Mouse (Mus musculus) hindbrain, embryonic 15.5 days (tissue): ENCODE data around the gene Gm28230. TPM values are rescaled to one million over a fixed set of nuclear protein-coding genes. Genes with fewer than 3 reads are reported as not detected.
A peak's percentile ranks its signal among the peaks of the same experiment; 100 is the strongest.

Source experiments
- ATAC-seq: fragments of 200-750 bp; cut with Nextera tagmentation; 2 replicates; pipeline ENCODE4 v1.8.0; 2017; ENCODE audit warnings: low read depth, moderate number of reproducible peaks, moderate TSS enrichment; ENCODE audit not compliant: low FRiP score
- H3K27ac ChIP-seq: fragments of 300-500 bp; sonication (generic); replicated peaks from 2 replicates; pipeline ENCODE4 v1.5.1; 2015; ENCODE audit warnings: mild to moderate bottlenecking, inconsistent platforms
- H3K27me3 ChIP-seq: fragments of 300-500 bp; sonication (generic); 2 replicates; pipeline ENCODE4 v1.6.1; 2015; ENCODE audit warnings: control low read depth, inconsistent platforms
- H3K36me3 ChIP-seq: fragments of 300-500 bp; sonication (generic); 2 replicates; pipeline ENCODE4 v1.6.1; 2015; ENCODE audit warnings: control low read depth, inconsistent platforms
- H3K4me1 ChIP-seq: fragments of 300-500 bp; sonication (generic); replicated peaks from 2 replicates; pipeline ENCODE4 v1.6.1; 2015; ENCODE audit warnings: control low read depth, inconsistent platforms
- H3K4me2 ChIP-seq: fragments of 300-500 bp; sonication (generic); 2 replicates; pipeline ENCODE4 v1.6.1; 2015; ENCODE audit warnings: moderate library complexity, mild to moderate bottlenecking, inconsistent platforms
- H3K4me3 ChIP-seq: fragments of 300-500 bp; sonication (generic); 2 replicates; pipeline ENCODE4 v1.5.1; 2015; ENCODE audit warnings: mild to moderate bottlenecking, inconsistent platforms
- H3K9ac ChIP-seq: fragments of 300-500 bp; sonication (generic); 2 replicates; pipeline ENCODE4 v1.6.1; 2015; ENCODE audit warnings: inconsistent platforms
- H3K9me3 ChIP-seq: fragments of 300-500 bp; sonication (generic); 2 replicates; pipeline ENCODE4 v1.6.1; 2016; ENCODE audit warnings: control low read depth, inconsistent platforms
- WGBS: fragments of 180-500 bp; shearing (Covaris S2); methylation state at CpG from one replicate; pipeline ENCODE4 v1.1.7; 2015; 5-methylcytosine and 5-hydroxymethylcytosine counted together
- polyA plus RNA-seq: library from polyadenylated mRNA; unstranded; fragments of >200 nt; fragmentation: Nextera tagmentation; extraction: Ambion mirVana; gene quantifications from 2 replicates; pipeline ENCODE4 v1.2.1, GENCODE M21; 2015

Gm28230 gene
- polyA plus RNA-seq, 1 experiment from 2014 or later, result 1.6 TPM

DNA sequence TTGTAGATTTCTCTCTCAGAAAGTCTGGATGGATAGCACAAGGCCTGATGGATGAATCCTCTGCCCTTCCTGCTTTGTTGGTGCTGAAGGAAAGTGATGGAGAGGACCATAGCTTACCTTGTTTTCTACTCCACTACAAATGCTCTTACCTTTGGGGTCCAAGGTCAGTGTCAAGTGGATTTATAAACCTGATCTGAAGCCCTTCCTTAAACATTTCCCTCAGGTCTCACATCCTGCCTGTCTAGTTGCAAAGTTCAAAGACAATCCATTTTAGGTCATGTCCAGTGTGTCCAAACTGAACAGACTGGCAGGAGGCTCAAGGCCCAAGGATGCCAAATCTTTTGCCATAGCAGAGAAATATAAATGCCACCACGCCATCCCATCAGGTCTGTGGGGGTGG lies 25.3 kb downstream of the Gm28230 start:
- peaks cover 37% of the 10 kb centered on the region for H3K27me3 ChIP-seq
- H3K27ac ChIP-seq, result 0 out of 2 replicates have a peak overlapping the region, but pooled peaks have one; percentile 30
- H3K4me3 ChIP-seq, result no peak overlapping the region
- no peaks in the 10 kb centered on the region for H3K9me3 ChIP-seq
- no peak overlapping the region for H3K9ac ChIP-seq
- H3K4me2 ChIP-seq, result no peak overlapping the region
- H3K36me3 ChIP-seq, result no peaks in the 10 kb centered on the region
- peaks cover 25% of the 10 kb centered on the region for H3K4me1 ChIP-seq
- WGBS, result 67% methylated on average over 1 of the region's 1 CpGs
- ATAC-seq, result no peak

DNA sequence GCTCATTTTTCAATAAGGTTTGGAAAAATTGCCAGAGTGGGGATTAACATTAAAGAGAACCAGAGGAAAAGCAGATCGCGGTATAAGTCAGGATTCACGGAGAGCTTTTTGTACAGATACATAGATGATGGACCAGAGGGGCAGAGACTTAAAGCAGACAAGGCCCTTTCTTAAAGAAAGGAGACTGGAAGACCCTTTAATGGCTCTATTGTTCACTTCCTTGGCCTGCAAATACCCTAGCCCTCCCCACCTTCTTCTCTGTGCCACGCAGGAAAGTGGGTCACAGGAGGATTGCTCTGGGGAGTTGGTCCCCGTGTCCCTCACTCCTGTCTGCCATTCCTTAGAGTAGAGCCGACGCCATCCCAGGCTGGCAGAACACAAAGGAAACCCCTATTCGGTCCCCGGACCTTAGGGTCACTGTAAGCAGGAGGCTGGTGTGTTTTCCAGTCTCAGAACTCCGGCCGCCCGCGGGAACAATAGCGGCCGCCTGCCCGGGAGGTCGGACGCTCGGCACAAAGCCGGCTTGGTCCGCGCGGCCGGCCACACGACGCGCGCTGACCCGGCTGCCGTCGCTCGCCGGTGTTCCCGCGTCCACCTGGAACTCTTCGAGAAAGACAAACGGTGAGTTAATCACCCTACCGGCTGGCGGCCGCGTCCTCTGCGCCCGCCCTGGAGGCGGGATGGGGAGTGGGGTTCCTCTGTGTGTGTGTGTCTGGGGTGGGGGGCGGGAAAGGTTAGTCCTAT lies 26.1 kb downstream of the Gm28230 start:
- peak; percentile 42; the same call in 1 of the 2 replicates for ATAC-seq
- peak overlapping the region; percentile 51 for H3K4me2 ChIP-seq
- peaks cover 25% of the 10 kb centered on the region for H3K4me1 ChIP-seq
- H3K4me3 ChIP-seq, result peak overlapping the region; percentile 30
- no peaks in the 10 kb centered on the region for H3K9me3 ChIP-seq
- H3K9ac ChIP-seq, result peak overlapping the region; percentile 22
- H3K36me3 ChIP-seq, result no peaks in the 10 kb centered on the region
- H3K27ac ChIP-seq, result 0 out of 2 replicates have a peak overlapping the region, but pooled peaks have one; percentile 30
- 2% methylated on average over 45 of the region's 45 CpGs for WGBS
- peaks cover 42% of the 10 kb centered on the region for H3K27me3 ChIP-seq

DNA sequence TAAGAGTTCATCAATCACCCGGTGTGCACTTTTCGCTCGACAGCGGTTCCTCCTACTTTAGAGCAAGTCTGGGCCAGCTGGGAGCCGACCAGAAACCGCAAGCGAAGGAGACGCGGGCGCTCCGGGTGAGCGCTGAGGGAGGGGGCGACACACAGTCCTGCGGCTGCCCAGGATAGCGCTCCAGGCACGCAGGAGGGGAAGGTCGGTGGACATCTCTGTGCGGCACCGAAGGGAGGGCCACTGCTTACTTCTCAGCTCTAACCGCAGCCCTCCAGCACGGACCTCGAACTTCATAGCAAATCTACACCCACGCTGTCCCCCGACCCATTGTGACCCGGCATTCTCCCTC lies 26.6 kb downstream of the Gm28230 start:
- Histone ChIP-seq H3K36me3 (no peaks in the 10 kb centered on the region), H3K27ac (peak overlapping the region; percentile 23; the same call in 1 of the 2 replicates), H3K9ac (peak overlapping the region; percentile 22), H3K4me1 (peaks cover 25% of the 10 kb centered on the region), H3K4me2 (peak overlapping the region; percentile 51), H3K27me3 (peaks cover 47% of the 10 kb centered on the region), H3K4me3 (peak overlapping the region; percentile 30), H3K9me3 (no peaks in the 10 kb centered on the region)
- peak; percentile 9; the same call in 1 of the 2 replicates for ATAC-seq
- under 1% methylated on average over 25 of the region's 25 CpGs for WGBS

DNA sequence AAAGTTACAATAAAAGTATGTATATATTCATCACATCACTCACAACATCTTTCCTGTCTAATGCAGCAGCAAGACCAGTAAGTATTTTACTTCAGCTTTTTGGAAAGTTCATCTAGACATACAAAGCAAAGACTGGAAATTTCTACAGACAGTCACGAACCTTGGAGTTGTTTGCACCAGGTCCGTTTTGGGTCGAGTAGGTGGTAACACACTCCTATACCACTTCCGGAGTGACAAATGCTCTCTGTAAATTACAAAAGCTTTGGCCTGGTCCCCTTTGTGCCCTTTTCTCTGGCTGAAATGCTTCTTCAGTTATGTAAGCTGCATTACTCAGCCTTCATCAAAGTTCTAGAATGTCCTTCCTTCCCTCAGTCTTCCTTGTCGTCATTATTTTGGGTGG lies 27.2 kb downstream of the Gm28230 start:
- Histone ChIP-seq H3K4me2 (no peak overlapping the region), H3K27me3 (peaks cover 53% of the 10 kb centered on the region), H3K27ac (no peak overlapping the region), H3K4me1 (peaks cover 25% of the 10 kb centered on the region), H3K9ac (no peak overlapping the region), H3K9me3 (no peaks in the 10 kb centered on the region), H3K4me3 (no peak overlapping the region), H3K36me3 (no peaks in the 10 kb centered on the region)
- ATAC-seq, result no peak
- 25% methylated on average over 5 of the region's 5 CpGs for WGBS

DNA sequence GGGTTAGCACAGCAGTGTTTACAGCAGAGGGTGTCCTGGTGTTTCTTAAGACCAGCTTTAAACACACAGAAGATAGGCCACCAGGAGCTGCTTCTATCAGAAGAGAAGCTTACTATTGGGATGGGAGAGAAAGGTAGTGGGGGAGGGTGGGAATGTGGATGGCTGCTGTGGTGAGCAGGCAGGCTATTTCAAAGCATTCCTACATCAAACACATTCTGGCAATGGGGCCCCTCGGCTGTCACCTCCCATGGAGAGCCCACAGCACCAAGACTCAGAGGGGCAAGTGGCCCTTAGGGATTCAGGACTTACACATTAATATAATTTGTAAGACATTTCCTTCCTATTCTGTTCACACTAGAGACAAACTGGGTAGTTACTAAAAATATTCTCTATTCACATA lies 33.6 kb downstream of the Gm28230 start:
- peaks cover 78% of the 10 kb centered on the region for H3K27me3 ChIP-seq

DNA sequence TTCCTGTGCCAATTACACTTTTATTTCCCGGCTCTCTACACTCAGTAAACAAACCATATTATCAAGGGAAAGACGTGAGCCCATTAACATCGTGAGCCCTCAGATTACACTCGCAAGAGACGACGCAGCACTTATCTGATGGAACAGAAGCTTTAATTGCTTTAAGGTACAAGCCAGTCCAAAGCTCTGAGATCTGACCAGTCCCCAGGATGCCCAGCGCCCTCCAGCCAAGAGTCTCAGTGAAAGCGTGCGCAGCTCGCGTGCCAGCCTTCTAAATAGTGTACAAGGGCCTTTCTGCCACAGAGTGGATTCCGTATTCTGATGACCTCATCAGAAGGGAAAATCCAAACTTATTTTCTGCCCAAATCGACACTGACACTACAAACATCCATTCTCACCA lies 35.4 kb downstream of the Gm28230 start:
- peak overlapping the region; percentile 52 for H3K4me3 ChIP-seq
- H3K4me2 ChIP-seq, result peak overlapping the region; percentile 96
- no peak overlapping the region for H3K27ac ChIP-seq
- ATAC-seq, result no peak
- no peaks in the 10 kb centered on the region for H3K9me3 ChIP-seq
- peaks cover 18% of the 10 kb centered on the region for H3K4me1 ChIP-seq
- no peaks in the 10 kb centered on the region for H3K36me3 ChIP-seq
- H3K9ac ChIP-seq, result no peak overlapping the region
- WGBS, result 8% methylated on average over 13 of the region's 13 CpGs
- H3K27me3 ChIP-seq, result peaks cover 79% of the 10 kb centered on the region

More for the DNA sequence above, 33.6 kb downstream of the Gm28230 start:
- Histone ChIP-seq H3K4me2 (no peak overlapping the region), H3K27ac (no peak overlapping the region), H3K36me3 (no peaks in the 10 kb centered on the region), H3K4me3 (no peak overlapping the region), H3K9ac (no peak overlapping the region), H3K4me1 (peaks cover 18% of the 10 kb centered on the region), H3K9me3 (no peaks in the 10 kb centered on the region)
- WGBS, result 4% methylated on average over 1 of the region's 1 CpGs
- ATAC-seq, result no peak

DNA sequence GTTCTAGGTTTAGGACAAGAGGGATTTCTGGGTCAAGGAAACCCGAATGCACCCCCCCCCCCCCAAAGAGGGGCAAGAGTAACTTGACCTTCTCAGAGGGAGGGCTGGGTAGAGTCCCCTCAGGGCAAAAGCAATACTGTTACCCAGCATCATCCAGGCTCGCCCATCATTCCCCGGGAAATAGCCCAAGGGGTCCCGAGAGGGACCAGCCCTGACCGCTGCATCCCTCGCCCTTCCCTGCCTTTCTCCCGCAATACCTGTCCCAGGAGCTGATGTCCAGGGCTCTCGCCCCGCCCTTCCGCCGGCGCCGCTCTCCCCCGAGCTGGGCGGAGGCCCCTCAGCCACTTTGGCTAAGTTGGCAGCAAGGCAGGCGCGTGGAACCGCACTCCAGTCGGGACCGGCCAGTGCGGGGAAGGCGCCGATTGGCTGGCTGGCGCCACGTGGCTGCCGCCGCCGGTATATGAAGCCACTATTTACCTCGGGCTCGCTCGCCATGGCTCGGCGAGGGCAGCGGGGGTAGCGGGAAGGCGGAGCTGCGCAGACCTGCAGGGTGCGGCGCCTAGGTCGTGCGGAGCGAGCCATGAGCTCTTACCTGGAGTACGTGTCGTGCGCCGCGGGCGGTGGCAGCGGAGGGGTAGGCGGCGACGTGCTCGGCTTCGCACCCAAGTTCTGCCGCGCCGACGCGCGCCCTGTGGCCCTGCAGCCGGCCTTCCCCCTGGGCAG lies 36.2 kb downstream of the Gm28230 start, which contains the start of gene Hoxd1:
TSS of gene Hoxd1 (plus strand) at position 459 of the 723 bp plus-strand sequence.
- peak; percentile 75 for ATAC-seq

DNA sequence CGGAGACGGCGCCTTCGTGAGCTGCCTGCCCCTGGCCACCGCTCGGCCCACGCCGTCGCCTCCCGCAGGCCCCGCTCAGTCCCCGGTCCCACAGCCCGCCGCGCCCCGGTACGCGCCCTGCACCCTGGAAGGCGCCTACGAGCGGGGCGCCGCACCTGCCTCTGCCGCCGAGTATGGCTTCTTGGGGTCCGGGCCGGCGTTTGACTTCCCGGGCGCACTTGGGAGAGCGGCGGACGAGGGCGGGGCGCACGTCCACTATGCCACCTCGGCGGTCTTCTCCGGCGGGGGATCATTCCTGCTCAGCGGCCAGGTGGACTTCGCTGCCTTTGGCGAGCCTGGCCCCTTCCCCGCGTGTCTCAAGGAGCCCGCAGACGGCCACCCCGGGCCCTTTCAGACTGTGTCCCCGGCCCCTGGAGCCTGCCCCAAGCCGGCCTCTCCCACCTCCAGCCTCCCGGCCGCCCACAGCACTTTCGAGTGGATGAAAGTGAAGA lies 36.8 kb downstream of the Gm28230 start:
- Histone ChIP-seq H3K4me3 (peak overlapping the region; percentile 52), H3K4me1 (peaks cover 18% of the 10 kb centered on the region), H3K9me3 (no peaks in the 10 kb centered on the region), H3K36me3 (no peaks in the 10 kb centered on the region), H3K27me3 (peaks cover 67% of the 10 kb centered on the region), H3K9ac (peak overlapping the region; percentile 16), H3K4me2 (peak overlapping the region; percentile 96), H3K27ac (no peak overlapping the region)
- no peak for ATAC-seq
- WGBS, result under 1% methylated on average over 49 of the region's 53 CpGs

More for the DNA sequence above, 36.2 kb downstream of the Gm28230 start, which contains the start of gene Hoxd1:
- H3K4me3 ChIP-seq, result peak within 1 kb of the TSS; percentile 52
- no peak within 1 kb of the TSS for H3K27ac ChIP-seq
- H3K9ac ChIP-seq, result peak within 1 kb of the TSS; percentile 16
- peaks cover 18% of the 10 kb centered on the region for H3K4me1 ChIP-seq
- H3K4me2 ChIP-seq, result peak within 1 kb of the TSS; percentile 96
- WGBS, result under 1% methylated on average over 58 of the region's 61 CpGs
- H3K27me3 ChIP-seq, result peaks cover 73% of the 10 kb centered on the region
- H3K36me3 ChIP-seq, result no peaks in the 10 kb centered on the region
- H3K9me3 ChIP-seq, result no peaks in the 10 kb centered on the region

DNA sequence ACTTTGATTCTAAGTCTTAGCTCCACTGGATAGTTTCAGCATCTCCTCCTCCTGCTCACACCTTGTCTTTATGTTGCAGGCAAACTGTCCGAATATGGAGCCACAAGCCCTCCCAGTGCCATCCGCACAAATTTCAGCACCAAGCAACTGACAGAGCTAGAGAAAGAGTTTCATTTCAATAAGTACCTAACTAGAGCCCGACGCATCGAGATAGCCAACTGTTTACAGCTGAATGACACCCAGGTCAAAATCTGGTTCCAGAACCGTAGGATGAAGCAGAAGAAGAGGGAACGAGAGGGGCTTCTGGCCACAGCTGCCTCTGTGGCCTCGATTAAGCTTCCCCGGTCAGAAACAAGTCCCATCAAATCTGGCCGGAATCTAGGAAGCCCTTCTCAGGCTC lies 37.4 kb downstream of the Gm28230 start:
- no peak overlapping the region for H3K27ac ChIP-seq
- peaks cover 18% of the 10 kb centered on the region for H3K4me1 ChIP-seq
- peaks cover 63% of the 10 kb centered on the region for H3K27me3 ChIP-seq
- H3K4me3 ChIP-seq, result 0 out of 2 replicates have a peak overlapping the region, but pooled peaks have one; percentile 52
- no peaks in the 10 kb centered on the region for H3K36me3 ChIP-seq
- no peaks in the 10 kb centered on the region for H3K9me3 ChIP-seq
- no peak for ATAC-seq
- 59% methylated on average over 10 of the region's 10 CpGs for WGBS
- H3K9ac ChIP-seq, result no peak overlapping the region
- H3K4me2 ChIP-seq, result peak overlapping the region; percentile 96; the same call in 1 of the 2 replicates

DNA sequence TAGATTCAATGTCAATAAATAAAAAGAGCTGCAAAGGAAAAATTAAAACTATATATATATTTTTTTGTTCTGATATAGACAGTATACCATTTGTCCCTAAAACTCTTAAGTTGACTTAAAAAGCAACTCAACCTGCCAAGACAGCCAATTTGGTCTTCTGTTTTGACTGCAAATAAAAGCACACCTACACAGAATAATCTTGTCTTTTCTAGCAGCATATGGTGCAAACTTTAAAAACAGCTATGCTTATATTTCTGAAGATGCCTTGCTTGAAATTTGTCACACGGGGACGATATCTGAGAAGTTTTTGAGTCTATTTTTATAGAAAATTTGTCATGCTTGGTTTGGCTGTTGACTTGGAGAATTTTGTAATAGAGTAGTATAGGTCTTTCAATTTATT lies 47.8 kb downstream of the Gm28230 start:
- Histone ChIP-seq H3K27me3 (0 out of 2 replicates have a peak, but pooled peaks cover 3% of the 10 kb centered on the region), H3K9ac (no peak overlapping the region), H3K9me3 (no peaks in the 10 kb centered on the region), H3K4me3 (no peak overlapping the region), H3K27ac (no peak overlapping the region), H3K4me1 (no peaks in the 10 kb centered on the region), H3K36me3 (no peaks in the 10 kb centered on the region), H3K4me2 (no peak overlapping the region)
- WGBS, result 89% methylated on average over 2 of the region's 2 CpGs
- ATAC-seq, result no peak

DNA sequence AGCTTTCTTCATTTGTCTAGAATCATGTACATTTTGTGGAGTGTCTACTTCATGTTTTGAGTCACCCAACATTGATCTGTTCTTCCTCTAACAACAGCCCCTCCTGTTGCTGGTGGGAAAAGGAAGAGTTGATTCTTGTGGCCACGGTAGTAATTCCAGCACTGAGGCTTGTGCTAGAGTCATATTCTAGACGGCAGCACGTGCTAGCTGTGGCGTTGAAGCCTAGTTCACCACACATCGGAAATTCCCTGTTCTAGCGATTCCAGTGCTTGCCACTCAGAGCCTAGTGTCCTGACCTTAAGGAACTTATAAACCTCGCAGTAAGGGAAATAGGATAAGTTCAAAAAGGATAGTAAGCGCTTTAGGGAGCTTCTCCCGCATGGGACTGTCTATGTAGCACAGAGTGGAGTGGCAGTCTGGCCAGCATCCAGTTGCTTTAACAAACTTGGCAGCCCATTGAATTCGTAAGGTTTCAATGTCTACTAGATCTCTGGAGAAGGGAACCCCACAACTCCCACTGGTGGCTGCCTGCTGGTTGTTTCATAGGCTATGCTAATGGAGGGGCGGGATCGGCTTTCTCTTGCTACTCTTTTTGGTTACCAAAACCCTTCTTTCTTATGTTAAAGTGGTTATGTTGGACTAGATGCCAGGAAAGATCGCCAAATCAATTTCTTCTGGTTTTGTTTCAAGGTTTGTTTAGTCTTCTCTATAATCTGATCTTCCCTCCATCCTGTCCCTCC lies 51.2 kb downstream of the Gm28230 start:
- ATAC-seq, result no peak
- 65% methylated on average over 13 of the region's 13 CpGs for WGBS
- H3K36me3 ChIP-seq, result no peaks in the 10 kb centered on the region
- no peak overlapping the region for H3K4me2 ChIP-seq
- H3K4me1 ChIP-seq, result no peaks in the 10 kb centered on the region
- no peak overlapping the region for H3K4me3 ChIP-seq
- no peak overlapping the region for H3K27ac ChIP-seq
- H3K27me3 ChIP-seq, result 0 out of 2 replicates have a peak, but pooled peaks cover 3% of the 10 kb centered on the region
- no peaks in the 10 kb centered on the region for H3K9me3 ChIP-seq
- no peak overlapping the region for H3K9ac ChIP-seq
